Mouse (Mus musculus) C2C12 (cell line): ENCODE results near the gene Hist1h1c. TPM values are rescaled to one million over a fixed set of nuclear protein-coding genes. Genes with fewer than 3 reads are reported as not detected.

Experiments used
- H3K27me3 ChIP-seq: one replicate; pipeline ENCODE4 v1.6.1; 2011; ENCODE audit not compliant: control insufficient read depth, insufficient read depth, insufficient read length
- H3K36me3 ChIP-seq: one replicate; pipeline ENCODE4 v1.6.1; 2011; ENCODE audit not compliant: control insufficient read depth, insufficient read depth
- H3K4me3 ChIP-seq: one replicate; pipeline ENCODE4 v1.5.1; 2011; ENCODE audit warnings: mild to moderate bottlenecking, control low read depth; ENCODE audit not compliant: poor library complexity, insufficient read depth, severe bottlenecking
- H3K79me2 ChIP-seq: one replicate; pipeline ENCODE4 v1.6.1; 2011; ENCODE audit not compliant: control insufficient read depth, insufficient read depth
- H3K79me3 ChIP-seq: one replicate; pipeline ENCODE4 v1.6.1; 2011; ENCODE audit warnings: low read depth, control low read depth
- H3ac ChIP-seq: one replicate; pipeline ENCODE3; 2011; ENCODE audit warnings: low read depth; ENCODE audit not compliant: control insufficient read depth, insufficient read length
- CEBPB ChIP-seq: IDR thresholded peaks from one replicate; pipeline ENCODE4 v1.6.1; 2011; ENCODE audit warnings: low read depth, mild to moderate bottlenecking, control low read depth, moderate library complexity
- CTCF ChIP-seq: IDR thresholded peaks from one replicate; pipeline ENCODE4 v1.5.1; 2011; ENCODE audit not compliant: control insufficient read depth, insufficient read depth, insufficient read length
- FOSL1 ChIP-seq: IDR thresholded peaks from one replicate; pipeline ENCODE4 v1.8.0; 2011; ENCODE audit warnings: mild to moderate bottlenecking, low read length; ENCODE audit not compliant: poor library complexity, insufficient read depth, severe bottlenecking
- MAX ChIP-seq: IDR thresholded peaks from one replicate; pipeline ENCODE4 v1.6.1; 2011; ENCODE audit warnings: mild to moderate bottlenecking, control low read depth
- MYOD1 ChIP-seq: IDR thresholded peaks from one replicate; pipeline ENCODE4 v1.6.1; 2011; ENCODE audit warnings: low read depth; ENCODE audit not compliant: control insufficient read depth, insufficient read length
- MYOG ChIP-seq: IDR thresholded peaks from one replicate; pipeline ENCODE4 v1.6.1; 2011; ENCODE audit not compliant: control insufficient read depth, insufficient read length; ENCODE audit errors: extremely low read depth
- USF1 ChIP-seq: IDR thresholded peaks from one replicate; pipeline ENCODE4 v1.6.1; 2011; ENCODE audit warnings: low read depth, mild to moderate bottlenecking, control low read depth, moderate library complexity
- polyA plus RNA-seq: library from polyadenylated mRNA; unstranded; fragments of >200 nt; fragmentation: generic; extraction: Trizol; gene quantifications from one replicate; pipeline ENCODE4 v1.2.1, GENCODE M21; 2012; ENCODE audit warnings: missing spikeins

Gene Hist1h1c
- polyA plus RNA-seq, 1 experiment: 45.9 TPM

DNA sequence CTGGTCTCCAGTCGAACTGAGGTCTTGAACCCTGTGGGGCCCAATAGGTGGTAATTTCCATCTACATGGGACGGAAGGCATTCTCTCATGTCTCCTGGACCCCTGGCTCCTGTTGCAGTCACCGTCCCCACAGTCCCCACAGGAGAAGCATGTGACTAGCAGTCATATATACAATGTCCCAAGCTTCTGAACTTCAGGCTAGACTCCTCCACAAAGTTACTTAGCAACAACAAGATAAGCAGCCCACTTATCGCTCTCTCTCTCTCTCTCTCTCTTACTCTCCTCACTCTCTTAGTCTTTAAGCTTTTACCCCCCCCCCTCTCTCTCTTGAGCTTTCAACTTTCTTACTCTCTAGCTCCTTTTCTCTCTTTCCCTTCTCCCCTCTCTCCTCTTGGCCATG is 14.4 kb upstream of the Hist1h1c start:
- Histone ChIP-seq H3K36me3 (no peaks in the 10 kb centered on the region), H3K79me3 (no peaks in the 10 kb centered on the region), H3ac (no peak overlapping the region), H3K4me3 (no peak overlapping the region), H3K27me3 (no peaks in the 10 kb centered on the region), H3K79me2 (no peaks in the 10 kb centered on the region)
- TF ChIP-seq FOSL1 (no peak), USF1 (no peak), MAX (no peak), CEBPB (no peak), CTCF (no peak), MYOD1 (no peak), MYOG (no peak)

DNA sequence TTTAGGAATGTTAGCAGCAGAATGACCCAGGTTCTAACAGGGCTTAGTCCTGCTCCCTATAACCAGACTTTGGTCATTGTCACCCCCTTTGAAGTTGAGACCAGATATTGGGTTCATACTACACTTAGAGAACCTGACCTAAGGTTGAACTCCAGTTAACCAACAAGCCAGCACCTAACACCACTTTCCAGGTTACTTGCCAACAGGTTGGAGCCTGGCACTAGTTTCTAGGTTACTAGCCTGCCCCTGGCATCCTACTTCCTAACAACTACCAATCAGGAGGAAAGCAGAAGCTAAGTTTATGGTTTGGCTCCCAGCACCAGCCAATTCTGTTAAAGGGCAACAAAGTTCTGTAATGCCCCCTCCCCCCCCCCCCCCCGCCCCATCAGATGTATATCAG is 13.4 kb upstream of the Hist1h1c start:
- H3K79me2 ChIP-seq: no peaks in the 10 kb centered on the region
- no peaks in the 10 kb centered on the region for H3K79me3 ChIP-seq
- no peaks in the 10 kb centered on the region for H3K36me3 ChIP-seq
- no peak overlapping the region for H3ac ChIP-seq
- no peak for TF ChIP-seq MYOD1
- no peak for TF ChIP-seq MYOG
- no peak for TF ChIP-seq CTCF
- TF ChIP-seq CEBPB: no peak
- TF ChIP-seq MAX: no peak
- no peak for TF ChIP-seq USF1
- no peak for TF ChIP-seq FOSL1
- H3K27me3 ChIP-seq: no peaks in the 10 kb centered on the region
- no peak overlapping the region for H3K4me3 ChIP-seq

- Histone ChIP-seq H3K79me3 (no peaks in the 10 kb centered on the region), H3K79me2 (no peaks in the 10 kb centered on the region), H3K4me3 (no peak overlapping the region), H3K36me3 (no peaks in the 10 kb centered on the region), H3ac (no peak overlapping the region), H3K27me3 (no peaks in the 10 kb centered on the region)
- TF ChIP-seq CEBPB (no peak), USF1 (no peak), FOSL1 (no peak), CTCF (no peak), MYOD1 (no peak), MYOG (no peak), MAX (no peak)
Observed at GRCm38 (mm10) chr13:23728472-23729191, 10.0 kb upstream of the Hist1h1c start.

DNA sequence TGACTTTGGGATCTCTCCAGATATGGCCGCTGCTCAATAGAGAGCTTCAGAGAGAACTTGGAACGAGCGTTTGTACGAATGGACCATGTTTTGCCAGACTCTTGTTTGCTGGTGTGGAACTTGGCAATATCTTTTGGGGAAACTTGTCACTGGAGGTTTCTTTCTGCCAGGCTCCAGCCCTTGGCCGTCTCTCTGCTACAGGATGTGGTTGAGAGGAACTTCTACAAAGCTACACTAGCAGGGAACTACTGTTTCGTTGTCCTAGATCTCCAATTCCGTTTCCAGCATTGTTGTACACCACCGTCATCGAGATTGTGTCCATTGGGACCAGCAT is 9.4 kb upstream of the Hist1h1c start:
- H3K27me3 ChIP-seq: no peaks in the 10 kb centered on the region
- H3K36me3 ChIP-seq: no peaks in the 10 kb centered on the region
- H3ac ChIP-seq: no peak overlapping the region
- H3K79me3 ChIP-seq: no peaks in the 10 kb centered on the region
- no peak for TF ChIP-seq FOSL1
- TF ChIP-seq USF1: no peak
- no peak for TF ChIP-seq MYOG
- no peak for TF ChIP-seq MYOD1
- no peak for TF ChIP-seq MAX
- TF ChIP-seq CTCF: no peak
- TF ChIP-seq CEBPB: no peak
- no peaks in the 10 kb centered on the region for H3K79me2 ChIP-seq
- no peak overlapping the region for H3K4me3 ChIP-seq

DNA sequence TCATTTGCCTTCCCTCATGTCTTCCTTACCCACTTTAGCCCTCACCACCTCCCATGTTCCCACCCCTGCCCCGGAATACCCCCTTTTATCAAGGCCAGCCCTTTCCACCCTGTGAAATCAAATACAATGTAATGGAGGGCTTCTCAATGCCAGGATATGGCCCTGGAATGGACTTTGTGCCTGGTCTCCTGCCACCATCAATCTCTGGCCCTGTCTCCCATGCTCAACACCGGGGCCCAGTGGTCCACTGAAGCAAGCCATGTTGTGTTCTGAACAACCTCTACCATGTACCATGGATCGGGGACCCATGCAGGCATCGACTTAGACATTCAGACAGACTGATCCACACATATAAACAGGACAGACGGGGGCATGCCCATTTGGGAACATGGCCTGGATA is 8.9 kb upstream of the Hist1h1c start:
- TF ChIP-seq MAX (no peak), CEBPB (no peak), MYOD1 (no peak), USF1 (no peak), MYOG (no peak), CTCF (no peak), FOSL1 (no peak)
- Histone ChIP-seq H3K79me3 (no peaks in the 10 kb centered on the region), H3ac (no peak overlapping the region), H3K27me3 (no peaks in the 10 kb centered on the region), H3K4me3 (no peak overlapping the region), H3K79me2 (no peaks in the 10 kb centered on the region), H3K36me3 (no peaks in the 10 kb centered on the region)
